Mouse (Mus musculus) spleen, postnatal 10 days (tissue): Measurements from ENCODE around the gene Sorl1.
"Not testable (repeated sequence)": the region's sequence is repeated elsewhere in the genome, so short reads cannot be mapped to it uniquely, and the experiment has no call there.

Experiments
- DNase-seq, 2 experiments: peaks; one replicate each; pipeline ENCODE4 v3.0.0; 2021 to 2022; ENCODE audit warnings: low spot score in 2 of 2

The Sorl1 gene

DNA sequence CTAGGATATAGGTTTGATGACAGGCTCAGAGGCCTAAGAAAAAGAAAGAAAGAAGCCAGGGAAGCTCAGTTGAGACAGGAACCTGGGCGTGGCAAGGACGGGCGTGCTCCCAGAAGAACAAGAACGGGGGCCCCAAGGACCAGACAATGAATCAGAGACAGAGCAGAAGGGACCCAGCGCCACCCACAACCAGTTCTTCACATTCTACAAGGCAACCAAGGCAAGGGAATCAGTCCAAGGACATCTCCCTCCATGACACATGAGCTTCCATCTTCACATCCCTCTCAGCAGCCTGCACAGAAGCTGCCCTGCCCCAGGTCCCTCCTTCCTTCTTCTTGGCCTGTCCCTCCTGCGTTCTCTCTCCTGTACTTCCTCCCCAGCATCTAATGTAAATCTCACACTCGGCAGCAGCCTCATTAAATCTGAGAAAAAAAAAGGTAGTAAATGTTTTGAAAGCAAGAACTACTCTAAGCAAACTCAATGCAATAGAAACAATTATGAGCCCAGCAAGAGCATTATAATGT, 30.0 kb downstream of the Sorl1 start:
- DNase-seq = no peak

DNA sequence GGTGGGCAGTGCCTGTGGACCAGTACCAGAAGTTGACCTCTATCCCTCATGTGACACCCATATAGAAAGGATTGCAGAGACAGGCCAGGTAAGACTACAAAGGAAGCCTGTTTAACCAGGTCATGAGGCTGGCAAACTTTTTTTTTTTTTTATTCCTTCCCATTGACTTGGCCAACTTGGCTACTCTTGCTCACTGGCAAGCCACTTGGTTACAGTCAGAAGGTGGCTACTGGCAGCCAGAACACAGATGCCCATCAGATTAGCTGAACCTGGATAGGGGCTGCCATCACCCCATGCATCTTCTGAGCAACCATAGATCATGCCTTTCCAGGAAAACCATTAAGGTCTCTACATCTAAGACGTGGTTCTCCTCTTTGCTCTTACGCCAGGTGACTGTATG, 31.3 kb downstream of the Sorl1 start:
- DNase-seq = no peak

DNA sequence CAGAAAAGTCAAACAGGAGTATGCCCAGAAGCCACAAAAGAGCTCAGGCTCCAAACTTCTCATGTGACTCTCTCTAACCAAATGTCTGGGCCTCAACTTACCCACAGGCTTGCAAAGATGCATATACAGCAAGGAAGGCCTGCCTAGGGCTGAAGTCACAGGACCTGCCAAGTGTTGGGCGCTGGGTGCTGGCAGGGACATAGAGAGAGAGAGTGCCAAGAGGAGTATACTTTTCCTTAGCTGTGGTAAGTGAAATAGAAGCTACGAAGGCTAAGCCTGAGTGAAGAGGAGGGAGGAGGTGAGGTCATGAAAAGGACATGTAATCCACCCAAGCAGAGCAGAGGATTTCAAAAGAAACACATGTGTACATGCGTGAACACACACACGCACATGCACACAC, 32.5 kb downstream of the Sorl1 start:
- no peak for DNase-seq

GRCm38 (mm10) chr9:42087921-42088320, 36.2 kb downstream of the Sorl1 start:
- no peak for DNase-seq

DNA sequence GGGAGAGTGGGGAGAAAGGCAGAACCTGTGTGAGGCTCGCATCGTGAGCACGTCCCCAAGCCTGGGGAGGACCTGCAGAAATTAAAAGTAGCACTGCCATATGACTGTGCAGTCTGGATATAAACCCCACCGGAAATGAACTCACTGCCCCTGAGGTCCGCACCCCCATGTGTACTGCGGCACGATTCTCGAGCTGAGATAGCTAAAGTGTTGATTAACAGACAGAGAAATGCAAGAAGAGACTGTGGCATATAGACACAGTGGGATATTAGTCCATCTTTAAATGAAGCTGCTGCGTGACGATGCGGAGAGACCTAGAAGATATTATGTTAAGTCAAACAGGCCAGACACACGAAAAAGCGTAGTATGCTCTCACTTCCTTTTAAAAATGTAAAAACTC, 38.1 kb downstream of the Sorl1 start:
- DNase-seq = no peak

DNA sequence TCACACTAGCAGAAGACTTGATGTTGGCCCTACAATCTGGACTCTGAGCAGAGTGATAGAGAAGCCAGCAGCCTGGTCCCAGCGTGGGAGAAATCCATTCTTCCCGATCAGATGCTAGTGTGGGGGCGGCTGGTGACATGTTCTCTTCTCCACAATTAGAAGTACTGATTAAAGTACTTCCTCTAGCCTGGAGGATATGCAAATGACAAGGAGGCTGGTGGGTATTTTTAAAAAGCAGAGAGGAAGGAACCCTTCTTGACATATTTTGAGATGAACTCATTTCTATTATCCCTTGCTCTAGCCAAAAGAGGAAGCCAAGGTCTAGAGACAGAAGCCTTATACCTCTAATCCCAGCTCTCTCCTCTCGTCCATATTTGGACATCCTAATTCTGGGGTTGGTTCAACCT, 40.4 kb downstream of the Sorl1 start:
- no peak for DNase-seq

DNA sequence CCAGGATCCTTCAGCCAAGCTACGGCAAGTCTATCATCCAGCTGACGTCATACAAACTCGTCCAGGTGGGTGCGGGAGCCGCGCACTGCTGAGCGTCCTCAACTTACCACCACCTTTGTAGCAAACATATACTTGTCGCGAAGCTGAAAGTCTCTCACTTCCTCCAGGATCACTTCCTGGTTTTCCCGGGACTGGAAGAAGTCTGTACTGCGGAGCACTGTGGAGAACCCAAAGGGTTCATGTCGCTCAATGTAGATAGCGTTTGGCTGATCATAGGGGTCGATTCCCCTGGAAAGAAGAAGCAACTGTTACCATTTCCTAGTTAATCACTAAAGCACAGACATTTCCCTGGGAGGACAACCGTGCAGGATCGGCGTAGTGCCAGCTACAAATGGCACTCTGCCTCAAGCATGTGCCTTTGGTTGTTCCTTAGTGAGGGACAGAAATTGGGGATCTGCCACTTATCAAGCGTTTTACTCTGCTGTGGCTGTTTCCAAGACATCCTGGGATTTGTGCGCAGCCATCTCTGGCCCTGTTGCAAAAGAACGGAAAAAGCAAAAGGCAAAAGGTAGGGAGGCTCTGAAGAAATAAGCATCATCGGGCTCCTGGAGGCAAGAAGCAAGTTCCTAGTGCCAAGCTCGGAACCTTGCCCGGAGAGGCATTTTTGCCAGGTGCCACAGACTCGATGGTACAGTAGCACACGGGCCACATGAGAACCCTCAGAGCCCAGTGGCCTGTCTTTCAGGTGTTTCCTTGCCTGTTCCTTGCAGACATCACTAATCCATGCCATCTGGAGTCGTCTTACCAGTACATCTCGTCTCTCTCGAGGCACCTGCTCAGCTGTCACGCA, 42.2 kb downstream of the Sorl1 start:
- peak in 1 of 2 experiments; percentile 29 for DNase-seq

- no peak for DNase-seq
Observed at GRCm38 (mm10) chr9:42080671-42081070, 43.4 kb downstream of the Sorl1 start.

DNA sequence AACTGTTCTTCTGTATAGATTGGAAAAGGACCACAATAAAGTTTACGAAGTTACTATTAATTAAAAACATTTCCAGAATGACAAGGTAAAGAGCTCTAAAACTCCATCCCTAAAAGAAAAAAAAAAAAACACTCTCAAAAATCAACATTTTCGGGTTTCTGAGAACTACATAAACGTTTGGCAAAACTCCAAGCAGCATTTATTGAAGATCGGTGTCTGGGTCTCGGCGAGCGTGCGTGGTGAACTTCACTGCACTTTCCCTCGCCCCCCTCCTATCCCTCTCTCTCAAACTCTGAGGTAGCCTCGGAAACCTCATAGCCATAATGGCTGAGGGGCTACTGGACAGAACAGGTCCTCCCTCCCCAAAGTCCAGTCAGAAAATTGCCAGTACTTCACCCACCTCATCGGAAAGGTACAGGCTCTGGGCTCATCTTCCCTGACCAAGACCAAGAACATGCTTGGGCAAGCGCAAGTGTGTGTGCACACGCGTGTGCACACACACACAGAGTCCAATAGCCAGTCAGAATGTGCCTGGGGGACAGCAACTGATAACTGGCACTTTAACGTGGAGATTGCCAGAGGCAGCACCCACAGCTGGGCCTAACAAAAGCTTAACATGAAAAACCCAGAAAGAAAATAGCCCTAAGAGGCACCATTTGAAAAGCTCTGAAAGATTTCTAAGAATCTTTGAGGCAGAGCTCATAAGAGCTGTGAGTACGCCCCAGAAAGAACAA, 46.8 kb downstream of the Sorl1 start:
- DNase-seq = no peak

- no peak for DNase-seq
Observed at GRCm38 (mm10) chr9:42076256-42076849, 47.7 kb downstream of the Sorl1 start.

DNA sequence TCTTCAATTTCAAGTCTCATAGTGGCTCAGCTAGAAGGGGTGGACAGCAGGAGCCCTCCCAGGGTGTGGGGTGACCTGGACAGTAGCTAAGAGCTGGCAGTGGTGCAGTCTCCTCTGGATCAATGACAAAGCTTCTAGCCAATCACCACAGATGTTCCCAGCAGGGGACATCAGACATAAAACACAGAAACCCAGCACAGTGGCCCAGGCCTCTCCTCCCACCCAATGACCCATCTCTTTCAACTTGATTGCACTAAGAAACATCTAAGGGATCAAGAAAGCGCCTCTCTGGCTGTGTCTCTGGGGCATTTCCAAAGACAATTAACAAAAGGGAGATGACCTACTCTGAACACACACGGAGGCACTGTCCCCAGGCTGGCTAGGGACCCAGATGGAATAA, 48.9 kb downstream of the Sorl1 start:
- no peak for DNase-seq

- DNase-seq = no peak
Observed at GRCm38 (mm10) chr9:42072010-42072409, 52.1 kb downstream of the Sorl1 start.

- no peak for DNase-seq
Observed at GRCm38 (mm10) chr9:42070856-42071255, 53.2 kb downstream of the Sorl1 start.

DNA sequence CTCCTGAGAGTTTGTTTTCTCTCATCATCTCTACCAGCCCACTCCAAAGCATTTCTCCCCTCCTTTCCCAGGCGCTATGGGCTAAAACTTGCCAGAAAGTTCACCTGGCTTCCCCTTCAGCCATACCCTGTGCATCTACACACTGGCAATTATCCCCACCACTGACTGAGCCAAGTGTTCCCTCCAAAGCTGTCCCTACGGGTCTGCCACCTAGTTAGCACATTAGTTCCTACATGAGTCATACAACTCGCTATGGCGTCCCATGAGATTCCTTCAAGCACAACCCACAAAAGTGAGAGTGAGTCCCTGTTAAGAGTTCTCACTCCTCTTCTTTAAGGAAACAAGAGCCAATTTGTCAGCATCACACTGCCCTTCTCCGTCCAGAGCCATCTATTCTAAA, 54.6 kb downstream of the Sorl1 start:
- no peak for DNase-seq

DNA sequence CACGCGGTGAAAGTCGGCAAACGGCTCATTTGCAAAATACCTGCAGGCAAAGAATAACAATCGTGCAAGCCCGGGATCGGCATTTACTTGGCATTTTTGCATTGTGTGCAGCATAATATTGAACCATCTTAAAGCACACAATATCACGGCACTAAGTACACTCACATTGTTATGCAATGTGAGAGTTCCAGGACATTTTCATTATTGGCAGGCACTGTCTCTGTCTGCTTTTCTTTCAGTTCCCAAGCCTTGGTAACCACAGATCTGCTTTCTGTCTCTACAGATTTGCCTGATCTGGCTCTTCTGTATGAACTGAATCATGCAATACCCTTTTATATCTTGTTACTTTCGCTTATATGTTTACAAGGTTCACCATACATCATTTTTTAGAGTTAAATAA, 56.1 kb downstream of the Sorl1 start:
- DNase-seq = no peak

DNA sequence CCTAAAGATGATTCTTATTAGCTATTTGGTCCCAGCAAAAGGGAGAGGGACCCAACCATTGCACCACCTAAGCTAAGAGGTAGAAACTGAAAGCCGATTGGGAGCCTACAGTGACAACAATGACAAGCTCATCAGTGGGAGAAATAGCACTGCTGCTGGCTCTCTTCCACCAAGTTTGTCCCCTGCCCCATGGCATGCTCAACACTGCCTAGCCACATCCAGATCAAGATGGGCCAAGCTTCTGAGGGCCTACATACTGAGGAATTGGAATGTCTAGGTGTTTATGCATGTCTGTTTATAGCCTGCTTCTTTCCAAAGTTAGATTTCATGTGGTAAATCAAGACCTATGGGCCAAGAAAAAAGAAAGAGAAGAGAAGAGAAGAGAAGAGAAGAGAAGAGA, 58.3 kb downstream of the Sorl1 start:
- no peak for DNase-seq

GRCm38 (mm10) chr9:42063391-42063790, 60.7 kb downstream of the Sorl1 start:
- no peak for DNase-seq

DNA sequence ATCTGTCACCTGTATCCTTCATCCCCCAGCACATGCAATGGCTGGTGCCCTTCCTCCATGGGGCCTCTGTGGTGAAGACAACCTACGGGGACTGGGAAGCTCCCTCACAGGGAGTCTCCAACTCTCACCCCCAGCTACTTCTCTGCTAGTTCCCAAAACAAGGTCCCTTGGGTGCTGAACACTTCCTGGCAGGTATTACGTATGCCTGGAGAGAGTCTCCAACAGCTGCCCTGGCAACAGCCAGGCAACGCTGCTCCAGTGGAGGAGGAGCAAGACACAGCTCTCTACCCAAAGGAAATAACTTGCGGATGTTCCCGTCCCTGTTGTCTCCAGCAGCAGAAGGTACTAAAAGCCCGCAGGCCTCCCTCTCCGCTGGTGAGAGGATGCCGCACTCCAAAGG, 61.8 kb downstream of the Sorl1 start:
- DNase-seq = no peak

GRCm38 (mm10) chr9:42059006-42059405, 65.1 kb downstream of the Sorl1 start:
- DNase-seq = not testable (repeated sequence)

GRCm38 (mm10) chr9:42056591-42056990, 67.5 kb downstream of the Sorl1 start:
- no peak for DNase-seq

DNA sequence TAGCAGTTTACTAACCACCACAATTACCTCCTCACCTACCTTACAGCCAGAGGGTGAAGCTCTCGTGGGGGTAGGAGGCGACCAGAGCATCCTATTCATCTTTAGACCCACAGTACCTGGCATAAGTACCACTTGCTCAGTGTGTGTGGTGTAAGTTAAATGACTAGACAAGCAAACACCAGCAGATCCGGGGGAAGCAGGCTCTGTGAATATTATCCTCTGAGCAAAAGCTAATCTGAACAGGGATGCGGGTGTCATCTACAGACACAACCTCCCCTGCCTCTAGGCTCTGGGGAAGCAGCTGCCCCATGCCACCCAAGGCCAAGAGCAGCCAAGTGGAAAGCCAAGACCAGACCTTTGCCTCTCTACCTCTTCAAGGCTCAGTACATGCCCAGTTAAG, 68.7 kb downstream of the Sorl1 start:
- no peak for DNase-seq
